Mouse (Mus musculus): Measurements from ENCODE around the gene Gm49355. TPM values are rescaled to one million over a fixed set of nuclear protein-coding genes. Genes with fewer than 3 reads are reported as not detected.

The Gm49355 gene
- polyA plus RNA-seq, 1 experiment from 2014 or later: 0.10 TPM

- WGBS: under 1% methylated on average over 40 of the region's 40 CpGs
- peak overlapping the region; percentile 96 for H3K27ac ChIP-seq
- H3K36me3 ChIP-seq (replicated peaks): peaks cover 22% of the 10 kb centered on the region
- peak overlapping the region; percentile 71 for H3K4me3 ChIP-seq
- H3K9me3 ChIP-seq: no peaks in the 10 kb centered on the region
- peaks cover 97% of the 10 kb centered on the region for H3K4me1 ChIP-seq
- peaks cover 100% of the 10 kb centered on the region for H3K27me3 ChIP-seq (ENCODE audit: poor library complexity, severe bottlenecking)
- DNase-seq (ENCODE audit: extremely low spot score, low spot score): peak; percentile 72
These were observed 61.6 kb downstream of the Gm49355 start for GRCm38 (mm10) chr14:12345241-12345921.

- H3K36me3 ChIP-seq (replicated peaks): peaks cover 22% of the 10 kb centered on the region
- peaks cover 94% of the 10 kb centered on the region for H3K4me1 ChIP-seq
- DNase-seq (ENCODE audit: extremely low spot score, low spot score): peak; percentile 77
- peaks cover 100% of the 10 kb centered on the region for H3K27me3 ChIP-seq (ENCODE audit: poor library complexity, severe bottlenecking)
- no peaks in the 10 kb centered on the region for H3K9me3 ChIP-seq
- peak overlapping the region; percentile 71 for H3K4me3 ChIP-seq
- peak overlapping the region; percentile 96 for H3K27ac ChIP-seq
- under 1% methylated on average over 50 of the region's 50 CpGs for WGBS
These were observed 62.5 kb downstream of the Gm49355 start for GRCm38 (mm10) chr14:12346011-12346864.

GRCm38 (mm10) chr14:12346865-12347600 is 63.3 kb downstream of the Gm49355 start:
- DNase-seq (ENCODE audit: extremely low spot score, low spot score): peak; percentile 78
- H3K27ac ChIP-seq: peak overlapping the region; percentile 96
- 1% methylated on average over 26 of the region's 26 CpGs for WGBS
- peak overlapping the region; percentile 71 for H3K4me3 ChIP-seq
- no peaks in the 10 kb centered on the region for H3K9me3 ChIP-seq
- H3K36me3 ChIP-seq (replicated peaks): peaks cover 18% of the 10 kb centered on the region
- peaks cover 100% of the 10 kb centered on the region for H3K27me3 ChIP-seq (ENCODE audit: poor library complexity, severe bottlenecking)
- peaks cover 86% of the 10 kb centered on the region for H3K4me1 ChIP-seq

GRCm38 (mm10) chr14:12348089-12348488 is 64.3 kb downstream of the Gm49355 start, which contains the start of gene Fezf2:
Fezf2 (minus strand) TSS chr14:12348189.
- no peak for DNase-seq (ENCODE audit: extremely low spot score, low spot score)
- WGBS: 0% methylated on average over 2 of the region's 2 CpGs
- no peaks in the 10 kb centered on the region for H3K9me3 ChIP-seq
- H3K27me3 ChIP-seq (ENCODE audit: poor library complexity, severe bottlenecking): peaks cover 100% of the 10 kb centered on the region
- peaks cover 9% of the 10 kb centered on the region; the same call in 1 of the 2 replicates for H3K36me3 ChIP-seq (replicated peaks)
- H3K4me1 ChIP-seq: peaks cover 76% of the 10 kb centered on the region
- H3K4me3 ChIP-seq: peak within 1 kb of the TSS; percentile 71
- peak within 1 kb of the TSS; percentile 96 for H3K27ac ChIP-seq

- H3K27me3 ChIP-seq (ENCODE audit: poor library complexity, severe bottlenecking): peaks cover 100% of the 10 kb centered on the region
- 4% methylated on average over 15 of the region's 15 CpGs for WGBS
- peaks cover 70% of the 10 kb centered on the region for H3K4me1 ChIP-seq
- DNase-seq (ENCODE audit: extremely low spot score, low spot score): peak; percentile 44
- H3K36me3 ChIP-seq (replicated peaks): no peaks in the 10 kb centered on the region
- H3K4me3 ChIP-seq: no peak overlapping the region
- H3K27ac ChIP-seq: peak overlapping the region; percentile 73
- no peaks in the 10 kb centered on the region for H3K9me3 ChIP-seq
These were observed 65.7 kb downstream of the Gm49355 start for GRCm38 (mm10) chr14:12349334-12350090.

GRCm38 (mm10) chr14:12350271-12350916 is 66.6 kb downstream of the Gm49355 start:
- Histone ChIP-seq H3K4me3 (peak overlapping the region; percentile 13), H3K27ac (peak overlapping the region; percentile 73), H3K36me3 (replicated peaks) (no peaks in the 10 kb centered on the region), H3K9me3 (no peaks in the 10 kb centered on the region), H3K27me3 (ENCODE audit: poor library complexity, severe bottlenecking) (peaks cover 100% of the 10 kb centered on the region), H3K4me1 (peaks cover 61% of the 10 kb centered on the region)
- peak; percentile 41 for DNase-seq (ENCODE audit: extremely low spot score, low spot score)
- WGBS: 5% methylated on average over 16 of the region's 16 CpGs

Other genes with a start within 250 kb of the Gm49355 start
- gene 3830406C13Rik, start 197 bp downstream of the Gm49355 start, polyA plus RNA-seq (2016; fragmentation: Nextera tagmentation; extraction: Ambion mirVana): 24.4 and 26.3 TPM in 2 replicates
- 31.3 and 35.2 TPM in 2 replicates for gene Fezf2, start 64.2 kb downstream of the Gm49355 start, polyA plus RNA-seq (2016; fragmentation: Nextera tagmentation; extraction: Ambion mirVana)